Mouse (Mus musculus): Measurements from ENCODE around the gene Cpeb4.

- TF ChIP-seq POLR2A (IDR thresholded peaks at IDR 0.05; ENCODE audit: insufficient read length, low read depth), result no peak
- no peak for TF ChIP-seq E2F4 (IDR thresholded peaks at IDR 0.05; ENCODE audit: insufficient read depth)
These were observed 29.6 kb upstream of the Cpeb4 start for GRCm38 (mm10) chr11:31842171-31842959.

All from myocyte (in vitro differentiated cells).